Mouse (Mus musculus) testis, adult 2 months (tissue): ENCODE measurements around the gene Hist2h2aa1.

Experiments used
- CTCF ChIP-seq: fragments of 200-500 bp; IDR thresholded peaks from 2 replicates; pipeline ENCODE4 v1.5.1; 2012; ENCODE audit warnings: low read depth, mild to moderate bottlenecking, inconsistent platforms, low read length, moderate library complexity; ENCODE audit not compliant: control insufficient read depth, insufficient read depth, insufficient replicate concordance
- POLR2A ChIP-seq: fragments of 200-500 bp; IDR thresholded peaks from 2 replicates; pipeline ENCODE4 v1.6.1; 2012; ENCODE audit warnings: low read depth, mild to moderate bottlenecking, inconsistent platforms, low read length, moderate library complexity; ENCODE audit not compliant: control insufficient read depth

GRCm38 (mm10) chr3:96293368-96293767, 48.1 kb downstream of the Hist2h2aa1 start:
- TF ChIP-seq CTCF, result no peak
- no peak for TF ChIP-seq POLR2A
